Mouse (Mus musculus): ENCODE data around the gene Nphp4. TPM values are rescaled to one million over a fixed set of nuclear protein-coding genes. Genes with fewer than 3 reads are reported as not detected.
A peak's percentile ranks its signal among the peaks of the same experiment; 100 is the strongest.

Gene Nphp4
- polyA plus RNA-seq, 1 experiment from 2014 or later: 4.4 TPM

- H3K36me3 ChIP-seq (ENCODE audit: poor library complexity, severe bottlenecking): peaks cover 4% of the 10 kb centered on the region; the same call in 1 of the 2 replicates
- H3K9me3 ChIP-seq (replicated peaks): no peaks in the 10 kb centered on the region
- H3K4me2 ChIP-seq: no peak overlapping the region
- H3K4me3 ChIP-seq: no peak overlapping the region
- no peak overlapping the region for H3K27ac ChIP-seq
- peaks cover 10% of the 10 kb centered on the region; the same call in 1 of the 2 replicates for H3K27me3 ChIP-seq
- 0 out of 2 replicates have a peak overlapping the region, but pooled peaks have one; percentile 8 for H3K9ac ChIP-seq
- WGBS: 53% methylated on average over 8 of the region's 8 CpGs
- H3K4me1 ChIP-seq: peaks cover 22% of the 10 kb centered on the region
- ATAC-seq: no peak
Measured at GRCm38 (mm10) chr4:152480426-152480825, 3.9 kb downstream of the Nphp4 start.

- H3K9me3 ChIP-seq (replicated peaks): no peaks in the 10 kb centered on the region
- H3K4me1 ChIP-seq: no peaks in the 10 kb centered on the region
- H3K27ac ChIP-seq: no peak overlapping the region
- peaks cover 20% of the 10 kb centered on the region; the same call in 1 of the 2 replicates for H3K36me3 ChIP-seq (ENCODE audit: poor library complexity, severe bottlenecking)
- H3K4me2 ChIP-seq: no peak overlapping the region
- no peak for ATAC-seq
- no peak overlapping the region for H3K4me3 ChIP-seq
- 85% methylated on average over 10 of the region's 10 CpGs for WGBS
- no peaks in the 10 kb centered on the region for H3K27me3 ChIP-seq
- H3K9ac ChIP-seq: no peak overlapping the region
Measured at GRCm38 (mm10) chr4:152488046-152488445, 11.5 kb downstream of the Nphp4 start.

GRCm38 (mm10) chr4:152490311-152490710 lies 13.8 kb downstream of the Nphp4 start:
- Histone ChIP-seq H3K27me3 (no peaks in the 10 kb centered on the region), H3K9me3 (replicated peaks) (no peaks in the 10 kb centered on the region), H3K36me3 (ENCODE audit: poor library complexity, severe bottlenecking) (peaks cover 16% of the 10 kb centered on the region; the same call in 1 of the 2 replicates), H3K4me1 (peaks cover 9% of the 10 kb centered on the region; the same call in 1 of the 2 replicates), H3K4me3 (no peak overlapping the region), H3K4me2 (no peak overlapping the region), H3K27ac (no peak overlapping the region), H3K9ac (no peak overlapping the region)
- no peak for ATAC-seq
- 91% methylated on average over 14 of the region's 14 CpGs for WGBS

GRCm38 (mm10) chr4:152491250-152491899 lies 14.9 kb downstream of the Nphp4 start:
- H3K4me3 ChIP-seq: no peak overlapping the region
- 57% methylated on average over 15 of the region's 15 CpGs for WGBS
- no peaks in the 10 kb centered on the region for H3K9me3 ChIP-seq (replicated peaks)
- no peaks in the 10 kb centered on the region for H3K27me3 ChIP-seq
- H3K36me3 ChIP-seq (ENCODE audit: poor library complexity, severe bottlenecking): peaks cover 16% of the 10 kb centered on the region; the same call in 1 of the 2 replicates
- H3K9ac ChIP-seq: no peak overlapping the region
- H3K4me1 ChIP-seq: peaks cover 10% of the 10 kb centered on the region; the same call in 1 of the 2 replicates
- H3K27ac ChIP-seq: no peak overlapping the region
- no peak overlapping the region; the same call in 1 of the 2 replicates for H3K4me2 ChIP-seq
- ATAC-seq: peak; percentile 71

DNA sequence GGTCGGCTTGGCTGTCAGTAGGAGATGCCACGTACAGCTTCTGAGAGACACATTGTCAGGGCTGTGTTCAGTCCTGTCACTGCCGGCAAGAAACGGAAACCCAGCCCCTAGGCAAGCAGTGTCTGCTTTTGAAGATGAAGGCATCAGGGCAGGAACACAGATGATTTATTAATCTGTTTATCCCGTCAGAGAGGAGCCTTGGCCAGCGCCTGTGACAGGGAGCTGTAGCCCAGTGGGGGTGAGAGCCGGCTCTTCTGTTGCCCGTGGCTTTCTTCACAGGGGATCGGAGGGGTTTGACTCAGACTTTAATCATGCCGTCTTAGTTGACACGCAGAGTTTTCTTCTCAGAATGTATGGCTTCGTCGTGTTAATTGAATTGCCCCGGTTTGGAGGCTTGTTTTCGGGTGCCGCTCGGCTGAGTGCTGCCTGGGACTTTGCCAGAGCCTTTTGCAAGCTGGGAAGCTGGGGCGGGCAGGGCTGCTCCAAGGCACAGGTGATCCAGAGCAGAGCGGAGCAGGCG lies 17.9 kb downstream of the Nphp4 start:
- no peak overlapping the region for H3K9ac ChIP-seq
- no peak overlapping the region for H3K4me3 ChIP-seq
- no peaks in the 10 kb centered on the region for H3K9me3 ChIP-seq (replicated peaks)
- H3K4me2 ChIP-seq: no peak overlapping the region
- ATAC-seq: 0 out of 2 replicates have a peak, but pooled peaks have one; percentile 9
- H3K27ac ChIP-seq: no peak overlapping the region
- WGBS: 53% methylated on average over 20 of the region's 20 CpGs
- peaks cover 20% of the 10 kb centered on the region for H3K36me3 ChIP-seq (ENCODE audit: poor library complexity, severe bottlenecking)
- H3K4me1 ChIP-seq: peaks cover 13% of the 10 kb centered on the region; the same call in 1 of the 2 replicates
- no peaks in the 10 kb centered on the region for H3K27me3 ChIP-seq

GRCm38 (mm10) chr4:152512221-152512925 lies 35.9 kb downstream of the Nphp4 start:
- peak; percentile 87 for ATAC-seq
- Histone ChIP-seq H3K27ac (peak overlapping the region; percentile 27; the same call in 1 of the 2 replicates), H3K36me3 (ENCODE audit: poor library complexity, severe bottlenecking) (0 out of 2 replicates have a peak, but pooled peaks cover 2% of the 10 kb centered on the region), H3K4me2 (peak overlapping the region; percentile 0; the same call in 1 of the 2 replicates), H3K9me3 (replicated peaks) (no peaks in the 10 kb centered on the region), H3K4me1 (peaks cover 21% of the 10 kb centered on the region), H3K27me3 (0 out of 2 replicates have a peak, but pooled peaks cover 3% of the 10 kb centered on the region), H3K4me3 (no peak overlapping the region), H3K9ac (no peak overlapping the region)
- 22% methylated on average over 18 of the region's 18 CpGs for WGBS

GRCm38 (mm10) chr4:152514884-152515283 lies 38.4 kb downstream of the Nphp4 start:
- 76% methylated on average over 7 of the region's 7 CpGs for WGBS
- H3K9me3 ChIP-seq (replicated peaks): no peaks in the 10 kb centered on the region
- H3K27me3 ChIP-seq: 0 out of 2 replicates have a peak, but pooled peaks cover 3% of the 10 kb centered on the region
- H3K36me3 ChIP-seq (ENCODE audit: poor library complexity, severe bottlenecking): 0 out of 2 replicates have a peak, but pooled peaks cover 2% of the 10 kb centered on the region
- H3K27ac ChIP-seq: no peak overlapping the region
- no peak overlapping the region for H3K4me3 ChIP-seq
- no peak overlapping the region for H3K9ac ChIP-seq
- peaks cover 21% of the 10 kb centered on the region for H3K4me1 ChIP-seq
- no peak overlapping the region for H3K4me2 ChIP-seq
- ATAC-seq: no peak

- ATAC-seq: no peak
- Histone ChIP-seq H3K9me3 (replicated peaks) (no peaks in the 10 kb centered on the region; the same call in 1 of the 2 replicates), H3K36me3 (ENCODE audit: poor library complexity, severe bottlenecking) (peaks cover 6% of the 10 kb centered on the region; the same call in 1 of the 2 replicates), H3K27ac (no peak overlapping the region), H3K9ac (no peak overlapping the region), H3K4me3 (no peak overlapping the region), H3K4me2 (no peak overlapping the region), H3K4me1 (no peaks in the 10 kb centered on the region), H3K27me3 (no peaks in the 10 kb centered on the region)
- WGBS: 92% methylated on average over 10 of the region's 10 CpGs
Measured at GRCm38 (mm10) chr4:152519106-152519505, 42.6 kb downstream of the Nphp4 start.

DNA sequence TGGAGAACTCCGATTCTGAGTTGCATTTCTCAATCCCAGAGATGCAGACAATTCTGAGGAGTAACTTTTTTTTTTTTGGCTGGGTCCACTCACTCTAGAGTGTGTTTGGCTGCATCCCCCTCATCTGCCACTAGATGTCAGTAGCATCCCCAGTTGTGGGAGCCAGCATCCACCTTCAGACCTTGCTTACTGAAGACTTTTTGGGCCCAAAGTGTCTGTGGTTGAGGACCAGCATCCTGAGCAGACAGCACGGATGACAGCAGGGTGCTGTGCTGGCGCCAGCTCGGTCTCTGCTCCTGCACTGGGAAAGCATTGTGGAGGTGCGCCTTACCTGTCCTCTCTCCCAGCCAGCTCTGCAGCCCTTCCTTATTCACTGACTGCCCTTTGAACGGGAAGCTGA lies 43.6 kb downstream of the Nphp4 start:
- H3K4me1 ChIP-seq: no peaks in the 10 kb centered on the region
- H3K9me3 ChIP-seq (replicated peaks): no peaks in the 10 kb centered on the region; the same call in 1 of the 2 replicates
- peaks cover 6% of the 10 kb centered on the region; the same call in 1 of the 2 replicates for H3K36me3 ChIP-seq (ENCODE audit: poor library complexity, severe bottlenecking)
- no peak overlapping the region for H3K4me2 ChIP-seq
- no peak overlapping the region for H3K9ac ChIP-seq
- no peak overlapping the region for H3K4me3 ChIP-seq
- no peaks in the 10 kb centered on the region for H3K27me3 ChIP-seq
- WGBS: 27% methylated on average over 6 of the region's 6 CpGs
- peak; percentile 61 for ATAC-seq
- no peak overlapping the region for H3K27ac ChIP-seq

GRCm38 (mm10) chr4:152532872-152533271 lies 56.4 kb downstream of the Nphp4 start:
- H3K27me3 ChIP-seq: no peaks in the 10 kb centered on the region
- H3K9me3 ChIP-seq (replicated peaks): no peaks in the 10 kb centered on the region
- no peak for ATAC-seq
- WGBS: 62% methylated on average over 9 of the region's 9 CpGs
- H3K27ac ChIP-seq: no peak overlapping the region
- peaks cover 29% of the 10 kb centered on the region for H3K4me1 ChIP-seq
- no peak overlapping the region for H3K4me2 ChIP-seq
- no peak overlapping the region for H3K4me3 ChIP-seq
- H3K9ac ChIP-seq: no peak overlapping the region
- H3K36me3 ChIP-seq (ENCODE audit: poor library complexity, severe bottlenecking): no peaks in the 10 kb centered on the region

DNA sequence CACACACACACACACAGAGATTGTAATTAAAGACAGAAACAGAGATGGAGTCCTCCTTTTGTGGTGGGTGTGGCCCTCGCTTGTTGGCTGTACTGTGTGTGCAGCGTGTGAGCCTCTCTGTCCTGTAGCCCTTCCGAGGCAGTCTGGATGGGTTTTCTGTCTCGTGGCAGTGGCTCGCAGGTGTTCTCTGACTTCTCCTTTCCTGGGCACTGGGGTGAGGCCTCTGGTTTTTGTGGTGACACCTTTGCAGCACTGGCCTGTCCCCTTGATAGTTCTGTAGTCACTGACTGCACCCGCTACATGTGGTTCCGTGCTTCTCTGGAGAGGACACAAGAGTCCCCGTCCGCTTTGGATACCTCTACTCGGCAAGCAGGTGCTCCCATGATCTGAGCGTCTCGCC lies 63.2 kb downstream of the Nphp4 start:
- H3K27me3 ChIP-seq: no peaks in the 10 kb centered on the region
- H3K4me2 ChIP-seq: no peak overlapping the region
- H3K4me3 ChIP-seq: no peak overlapping the region
- H3K27ac ChIP-seq: no peak overlapping the region
- no peak for ATAC-seq
- 92% methylated on average over 12 of the region's 12 CpGs for WGBS
- H3K9ac ChIP-seq: no peak overlapping the region
- H3K9me3 ChIP-seq (replicated peaks): no peaks in the 10 kb centered on the region
- peaks cover 4% of the 10 kb centered on the region; the same call in 1 of the 2 replicates for H3K4me1 ChIP-seq
- H3K36me3 ChIP-seq (ENCODE audit: poor library complexity, severe bottlenecking): peaks cover 13% of the 10 kb centered on the region

GRCm38 (mm10) chr4:152541172-152541571 lies 64.7 kb downstream of the Nphp4 start:
- H3K9me3 ChIP-seq (replicated peaks): no peaks in the 10 kb centered on the region
- H3K4me1 ChIP-seq: no peaks in the 10 kb centered on the region; the same call in 1 of the 2 replicates
- no peak overlapping the region for H3K9ac ChIP-seq
- H3K4me3 ChIP-seq: no peak overlapping the region
- no peak for ATAC-seq
- WGBS: 27% methylated on average over 9 of the region's 9 CpGs
- H3K27ac ChIP-seq: no peak overlapping the region
- H3K36me3 ChIP-seq (ENCODE audit: poor library complexity, severe bottlenecking): peaks cover 16% of the 10 kb centered on the region
- H3K27me3 ChIP-seq: no peaks in the 10 kb centered on the region
- no peak overlapping the region for H3K4me2 ChIP-seq
